14 mouse cellular contexts compared by ENCODE assay signal in the genomic region with DNA sequence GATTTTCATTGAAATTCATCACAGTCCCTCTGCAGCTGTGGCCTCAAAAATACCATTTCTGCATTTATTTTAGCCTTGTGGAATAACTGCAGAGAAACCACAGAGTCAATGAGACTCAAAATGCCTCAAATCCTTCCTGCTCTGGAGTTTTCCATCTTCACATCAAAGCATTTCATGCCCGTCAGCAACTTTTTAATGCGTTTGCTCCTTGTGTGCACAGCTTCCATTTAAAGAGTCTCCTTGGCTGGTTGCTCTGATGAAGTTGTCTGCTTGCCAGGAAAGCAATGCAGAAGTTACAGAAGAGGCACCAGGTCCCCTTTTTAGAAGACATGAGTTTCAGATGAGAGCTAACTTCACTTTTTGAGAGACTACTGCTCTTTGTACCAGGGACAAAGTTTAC.
A peak's percentile ranks its signal among the peaks of the same experiment; 100 is the strongest.
DNase-seq lines count a peak whose midpoint lies in the region; ATAC-seq lines count a peak whose summit lies in the region.
"Had no signal": no experiment of that assay in that cellular context is flagged by ENCODE, and none has a peak within 500 bp of the region (broad histone marks: within the 10 kb centered on the region; RNA-seq: fewer than 3 reads in every experiment).

No protein-coding gene starts in this region.

- no peaks in the 10 kb centered on the region for H3K36me3 ChIP-seq in macrophage (ENCODE audit: inconsistent target)
- no peaks in the 10 kb centered on the region for H3K36me3 ChIP-seq in midbrain, embryonic 11.5 days (ENCODE audit: control insufficient read depth, insufficient read depth, low read length)
- H3K36me3 ChIP-seq: forebrain, embryonic 10.5 days; hindbrain, embryonic 13.5 days; liver, embryonic 15.5 days had no signal

- H3K9me3 ChIP-seq in midbrain, embryonic 11.5 days (ENCODE audit: control insufficient read depth, low read length): no peaks in the 10 kb centered on the region
- H3K9me3 ChIP-seq: forebrain, embryonic 10.5 days; hindbrain, embryonic 13.5 days; liver, embryonic 15.5 days had no signal

- WGBS in macrophage (ENCODE audit: missing documents): 39% methylated on average over 2 of the region's 2 CpGs
- WGBS in midbrain, embryonic 11.5 days: 72% methylated on average over 2 of the region's 2 CpGs

- ATAC-seq in midbrain, embryonic 11.5 days (ENCODE audit: low FRiP score): no peak

- DNase-seq in frontal cortex, postnatal 10 days (ENCODE audit: low spot score in 2 of 2): peak; percentile 4 to 8
- DNase-seq in frontal cortex, postnatal 14 days (ENCODE audit: low spot score in 2 of 2): no peak
- DNase-seq in left cerebral cortex, adult 9 months (ENCODE audit: low spot score in 2 of 2): peak; percentile 9 to 11
- DNase-seq in left cerebral cortex, adult 11 months (ENCODE audit: low spot score): no peak
- peak; percentile 66 for DNase-seq in brain, adult 2 months (ENCODE audit: low read depth, low spot score)
- DNase-seq in spleen, adult 18-20 months: no peak
- no peak for DNase-seq in midbrain, embryonic 11.5 days (ENCODE audit: low spot score, missing footprints)
- DNase-seq: kidney, adult 9 months; layer of hippocampus, postnatal 36 days; thymus, postnatal 25 days had no signal

- no peaks in the 10 kb centered on the region for H3K27me3 ChIP-seq in midbrain, embryonic 11.5 days (ENCODE audit: control insufficient read depth, insufficient read depth, low read length)
- H3K27me3 ChIP-seq: hindbrain, embryonic 13.5 days; liver, embryonic 15.5 days had no signal

- no peak overlapping the region for H3K4me3 ChIP-seq in macrophage (ENCODE audit: inconsistent target)
- H3K4me3 ChIP-seq in midbrain, embryonic 11.5 days (ENCODE audit: low read depth, low read length): no peak overlapping the region
- H3K4me3 ChIP-seq: forebrain, embryonic 10.5 days; hindbrain, embryonic 13.5 days; liver, embryonic 15.5 days had no signal

- H3K4me1 ChIP-seq in midbrain, embryonic 11.5 days (ENCODE audit: control insufficient read depth, insufficient read depth, low read length): no peaks in the 10 kb centered on the region
- H3K4me1 ChIP-seq: forebrain, embryonic 10.5 days; hindbrain, embryonic 13.5 days; liver, embryonic 15.5 days had no signal

- 0 out of 2 replicates have a peak overlapping the region, but pooled peaks have one; percentile 7 for H3K27ac ChIP-seq in macrophage
- no peak overlapping the region for H3K27ac ChIP-seq in midbrain, embryonic 11.5 days (ENCODE audit: low read depth, low read length)
- H3K27ac ChIP-seq: forebrain, embryonic 10.5 days; hindbrain, embryonic 13.5 days; liver, embryonic 15.5 days had no signal

- H3K9ac ChIP-seq in midbrain, embryonic 11.5 days (ENCODE audit: low read length): no peak overlapping the region
- H3K9ac ChIP-seq: hindbrain, embryonic 13.5 days; liver, embryonic 15.5 days had no signal

- no peak overlapping the region for H3K4me2 ChIP-seq in midbrain, embryonic 11.5 days
- H3K4me2 ChIP-seq: hindbrain, embryonic 13.5 days; liver, embryonic 15.5 days had no signal

- H3K79me2 ChIP-seq in macrophage (ENCODE audit: inconsistent target): no peaks in the 10 kb centered on the region

Comparison
In these comparisons a context has a peak if more than half of its experiments do, and no peak if none do; other contexts are left out.
1. DNase-seq: peak in frontal cortex, postnatal 10 days (2 of 2), left cerebral cortex, adult 9 months (2 of 2) and brain, adult 2 months (single experiment); none in frontal cortex, postnatal 14 days (0 of 2), left cerebral cortex, adult 11 months (single experiment), spleen, adult 18-20 months (0 of 2) and midbrain, embryonic 11.5 days (single experiment).